Mouse (Mus musculus) layer of hippocampus, adult 9-10 months (tissue): ENCODE data around the gene Mon1a.

Experiments
- DNase-seq: peaks from one replicate; pipeline ENCODE4 v3.0.0; 2022; ENCODE audit warnings: low spot score

The Mon1a gene

DNA sequence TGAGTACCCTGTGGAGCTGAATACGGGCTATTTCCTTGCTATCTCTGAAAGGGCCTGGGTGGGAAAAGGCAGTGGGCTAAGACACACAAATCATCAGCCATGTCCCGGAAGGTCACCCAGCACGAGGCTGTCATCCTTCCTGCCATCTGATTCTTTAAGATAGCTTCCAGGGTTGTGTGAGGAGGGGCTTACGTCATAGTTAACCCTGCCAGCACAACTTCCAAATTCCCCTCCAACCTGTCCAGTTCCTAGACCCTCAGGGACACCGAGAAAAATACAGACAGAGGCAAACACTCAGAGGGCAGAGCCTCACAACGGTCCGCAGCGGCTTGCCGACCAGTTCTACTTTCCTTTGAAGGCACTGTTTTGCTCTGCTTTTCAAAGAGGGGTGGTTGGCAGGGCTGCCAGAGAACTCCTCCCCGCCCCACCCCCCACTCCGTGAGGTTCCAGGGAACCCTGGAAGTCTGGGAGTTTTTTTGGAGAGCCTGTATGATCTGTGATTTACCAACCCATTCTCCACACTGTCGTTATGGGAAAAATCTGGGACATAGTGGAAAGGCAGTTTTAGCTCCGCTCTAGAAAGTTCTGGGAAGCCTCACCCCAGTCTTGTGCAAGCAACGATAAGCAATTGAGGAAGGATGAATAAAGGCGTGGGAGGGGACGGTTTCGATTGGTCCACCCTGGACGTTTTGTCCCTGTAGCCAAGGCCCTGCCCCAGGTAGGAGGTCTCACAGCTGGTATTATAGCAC, 20.6 kb downstream of the Mon1a start:
- no peak for DNase-seq

DNA sequence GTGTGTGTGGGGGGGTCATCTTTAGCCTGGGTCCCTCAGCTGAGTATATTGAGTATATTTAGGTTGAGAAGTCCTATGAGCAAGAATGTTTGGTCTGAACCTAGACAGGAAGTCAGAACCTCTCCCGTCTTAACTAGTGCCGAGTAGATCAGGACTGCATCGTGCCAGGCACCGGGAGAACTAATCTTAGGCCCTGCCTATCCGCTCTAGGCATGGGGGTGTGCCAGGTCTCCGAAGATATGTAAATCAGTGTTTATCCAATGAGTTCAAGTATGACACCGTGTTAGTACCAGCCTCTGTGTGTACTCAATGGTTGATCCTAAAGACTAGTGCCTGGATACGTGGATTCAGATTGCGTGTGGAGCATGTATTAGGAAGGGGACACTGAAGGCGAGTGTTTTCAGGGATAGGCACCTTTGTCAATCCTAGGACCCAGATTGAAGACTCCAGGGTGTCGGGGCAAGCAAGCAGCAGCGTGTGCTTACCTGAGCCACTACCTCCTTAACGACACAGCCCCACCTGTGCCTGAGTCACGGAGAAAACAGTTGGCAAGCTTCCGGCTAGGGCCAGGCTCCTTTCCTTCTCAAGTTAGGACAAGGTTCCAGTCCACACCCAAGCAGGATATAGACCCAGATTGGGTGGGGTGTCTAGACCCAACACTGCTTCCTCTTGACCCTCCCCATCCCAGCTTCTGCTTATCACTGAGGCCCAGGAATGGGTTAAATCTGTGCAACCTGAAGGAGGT, 22.2 kb downstream of the Mon1a start:
- DNase-seq, result no peak

DNA sequence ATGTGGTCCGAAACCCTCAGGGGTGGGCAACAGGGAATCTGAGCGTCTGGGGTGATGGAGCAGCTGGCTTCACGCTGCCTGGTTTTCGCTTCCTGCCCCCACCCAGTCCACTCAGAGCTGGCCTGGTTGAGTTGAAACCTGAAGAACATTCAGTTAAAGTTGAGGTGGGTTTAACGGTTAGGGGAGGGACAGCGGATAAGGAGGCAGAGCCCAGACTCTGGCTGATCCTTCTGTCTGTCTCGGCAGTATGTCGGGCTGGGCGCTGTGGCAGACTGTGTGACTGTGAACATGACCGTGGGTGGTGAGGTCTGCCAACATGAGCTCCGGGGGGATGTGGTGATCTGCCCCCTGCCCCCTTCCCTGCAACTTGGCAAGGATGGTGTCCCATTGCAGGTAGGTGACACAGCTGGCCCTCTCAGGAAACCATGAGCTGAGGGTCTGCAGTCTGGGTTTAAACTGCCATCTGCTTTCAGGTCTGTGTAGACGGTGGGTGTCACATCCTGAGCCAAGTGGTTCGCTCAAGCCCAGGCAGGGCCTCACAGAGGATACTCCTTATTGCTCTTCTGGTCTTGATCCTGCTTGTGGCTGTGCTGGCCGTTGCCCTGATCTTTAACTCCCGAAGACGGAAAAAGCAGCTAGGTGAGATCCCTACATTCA, 26.9 kb downstream of the Mon1a start:
- DNase-seq, result no peak

DNA sequence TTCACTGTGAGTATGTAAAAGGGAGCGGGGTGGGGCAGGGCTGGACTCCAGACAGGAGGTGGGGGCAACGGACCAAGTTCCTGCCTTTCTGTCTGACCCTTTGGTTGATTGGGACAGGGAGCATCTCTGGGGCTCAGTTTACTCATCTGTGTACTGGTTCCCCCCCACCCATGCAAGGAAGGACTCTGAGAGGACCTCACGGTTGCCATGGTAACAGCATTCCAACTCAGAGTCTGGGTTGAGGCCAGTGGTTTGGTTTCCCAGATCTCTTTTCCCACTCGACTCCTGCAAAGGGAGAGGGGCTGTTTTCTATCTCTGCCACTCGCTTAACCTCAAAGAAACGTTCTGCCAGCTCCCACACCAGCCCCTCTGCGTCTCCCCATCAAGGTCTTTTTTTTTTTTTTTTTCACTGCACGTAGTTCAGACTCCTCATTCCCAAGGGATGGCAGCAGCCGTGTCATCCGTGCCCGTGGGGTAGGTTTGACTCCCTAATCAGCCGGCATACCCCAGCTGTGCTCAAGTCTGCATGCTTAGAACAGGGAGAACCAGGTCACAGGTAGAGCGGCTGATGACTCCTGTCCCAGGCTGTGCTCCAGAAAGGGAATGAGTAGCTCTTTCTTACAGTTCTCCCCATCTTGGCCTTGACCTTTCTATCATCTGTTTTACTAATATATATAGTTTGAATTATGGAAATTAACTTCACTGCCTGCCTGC, 30.1 kb downstream of the Mon1a start:
- DNase-seq, result no peak

DNA sequence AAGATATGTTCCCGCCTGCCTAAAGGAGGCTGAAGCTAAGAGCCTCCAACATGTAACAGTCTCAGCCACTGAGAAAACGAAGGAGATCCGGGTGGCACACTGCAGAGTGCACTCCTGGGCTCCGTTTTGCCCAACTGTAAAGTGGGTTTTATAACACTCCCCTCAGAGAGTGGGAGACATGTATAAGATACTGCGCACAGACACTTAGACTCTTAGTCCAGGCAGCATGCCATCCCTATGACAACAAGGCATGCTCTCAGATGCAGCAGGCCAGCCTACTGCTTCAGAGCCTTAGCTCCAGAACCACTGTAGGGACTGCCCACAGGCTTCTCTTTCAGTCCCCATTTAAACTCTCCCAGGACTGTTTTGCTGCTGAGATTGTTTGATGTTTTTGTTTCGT, 30.9 kb downstream of the Mon1a start:
- DNase-seq, result no peak

DNA sequence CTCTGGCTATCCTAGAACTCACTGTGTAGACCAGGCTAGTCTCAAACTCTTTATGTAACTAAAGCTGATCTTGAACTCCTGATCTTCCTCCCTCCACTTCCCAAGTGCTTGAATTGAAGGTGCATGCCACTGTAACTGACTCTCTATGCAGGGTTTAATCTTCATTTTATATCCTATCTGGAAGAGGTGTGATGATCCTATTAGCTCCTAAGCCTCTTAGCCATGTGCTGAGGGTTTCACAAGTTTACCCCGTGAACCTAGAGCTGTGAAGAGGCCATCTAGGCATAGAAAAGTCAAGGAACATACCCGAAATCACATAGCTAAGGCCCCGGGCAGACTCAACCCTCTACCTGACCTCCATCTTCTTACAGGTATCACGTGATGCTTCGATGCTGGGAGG, 31.5 kb downstream of the Mon1a start:
- no peak for DNase-seq

DNA sequence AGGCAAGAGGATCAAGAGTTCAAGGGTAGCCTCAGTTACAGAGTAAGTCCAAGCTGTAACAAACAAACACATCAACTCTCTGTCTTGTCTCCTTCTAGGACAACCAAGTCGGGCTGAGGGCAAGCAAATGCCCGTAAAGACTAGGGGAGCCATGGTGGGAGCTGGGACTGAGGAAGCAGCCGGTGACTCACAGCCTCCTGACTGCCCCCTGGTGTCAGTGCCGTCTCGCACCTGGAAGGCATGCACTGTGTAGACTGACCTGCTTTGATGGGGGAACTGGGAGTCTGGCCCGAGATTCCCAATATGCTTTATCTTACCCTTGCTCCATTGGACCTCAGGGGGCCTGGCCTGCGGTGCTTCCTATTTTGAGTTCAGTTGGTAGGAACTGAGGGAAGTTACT, 35.1 kb downstream of the Mon1a start:
- no peak for DNase-seq

DNA sequence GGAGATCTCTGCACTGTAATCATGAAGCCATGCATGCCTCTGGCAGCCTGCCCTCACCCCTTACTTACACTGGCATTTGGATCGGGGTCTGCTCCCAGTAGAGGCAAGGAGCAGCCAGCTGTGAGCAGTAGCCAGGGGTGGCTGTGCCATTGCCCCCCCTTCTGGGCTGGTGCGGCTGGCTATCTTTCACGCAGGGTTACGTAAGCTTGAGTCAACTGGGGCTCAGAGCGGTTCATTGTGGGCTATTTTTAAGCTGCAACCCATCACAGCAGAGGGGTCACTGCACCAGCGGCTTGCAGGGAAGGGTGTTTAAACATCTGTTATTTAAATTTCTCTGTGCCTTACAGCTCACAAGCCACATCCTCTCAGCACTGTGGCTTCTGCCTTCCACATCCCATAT, 36.0 kb downstream of the Mon1a start:
- DNase-seq, result no peak

DNA sequence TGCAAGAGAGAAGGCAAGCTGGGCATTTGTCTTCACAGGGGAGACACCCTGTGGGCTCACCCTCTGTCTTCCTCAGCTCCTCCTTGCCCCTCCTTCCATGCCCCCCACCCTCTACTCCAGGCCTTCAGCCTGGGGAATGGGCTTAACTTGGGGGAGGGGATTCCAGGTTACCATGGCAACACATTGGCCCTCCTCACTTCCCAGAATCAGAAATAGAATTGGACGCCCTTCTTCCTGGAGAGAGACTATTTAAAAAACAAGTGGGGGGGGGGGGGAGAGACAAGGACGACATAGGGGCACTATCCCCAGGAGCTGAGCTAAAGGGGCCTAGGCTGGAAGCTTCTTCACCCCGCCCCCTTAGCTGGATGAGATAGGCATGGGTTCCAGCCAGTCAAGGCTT, 37.3 kb downstream of the Mon1a start:
- no peak for DNase-seq

DNA sequence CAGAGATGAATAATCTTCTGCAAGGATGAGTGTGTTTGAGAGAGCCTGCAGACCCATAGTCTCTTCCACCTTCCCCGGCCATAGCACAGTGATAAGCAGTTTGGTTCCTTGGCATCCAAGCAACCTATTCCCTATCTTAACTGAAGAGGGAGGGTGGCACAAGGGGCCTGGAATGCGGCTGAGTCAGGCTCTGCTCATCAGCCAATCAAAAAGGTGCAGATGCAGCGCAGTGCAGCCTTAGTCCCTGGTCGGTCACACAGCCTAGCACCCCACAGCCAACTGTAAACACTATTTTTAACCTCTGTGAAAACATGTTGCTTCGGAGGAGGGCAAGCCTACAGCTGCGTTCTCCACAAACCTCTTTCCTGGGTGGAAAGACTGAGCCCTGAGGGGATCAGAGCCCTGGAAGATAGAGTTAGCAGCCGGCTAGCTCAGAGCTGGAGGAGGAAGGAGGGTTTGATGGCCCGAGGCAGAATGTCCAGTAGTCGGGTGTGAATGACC, 39.0 kb downstream of the Mon1a start:
- no peak for DNase-seq

DNA sequence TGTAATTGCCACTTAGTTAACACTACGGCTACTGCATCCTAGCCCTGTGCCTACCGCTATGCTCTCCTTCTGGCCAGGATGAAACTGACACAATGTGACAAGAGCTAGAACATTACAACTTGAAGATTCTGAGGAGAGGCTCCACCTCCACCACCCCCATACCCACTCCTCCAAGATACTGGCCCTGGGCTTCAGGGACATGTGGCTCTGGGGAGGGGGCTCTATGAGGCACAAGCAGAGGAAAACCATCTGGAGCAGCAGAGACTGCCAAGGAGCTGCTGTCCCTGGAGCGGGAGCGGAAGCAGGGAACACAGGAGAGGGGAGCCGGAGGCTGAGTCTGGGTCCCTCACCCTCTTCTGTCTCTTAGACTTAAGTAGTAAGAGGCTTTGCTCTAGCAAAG, 39.8 kb downstream of the Mon1a start:
- no peak for DNase-seq

DNA sequence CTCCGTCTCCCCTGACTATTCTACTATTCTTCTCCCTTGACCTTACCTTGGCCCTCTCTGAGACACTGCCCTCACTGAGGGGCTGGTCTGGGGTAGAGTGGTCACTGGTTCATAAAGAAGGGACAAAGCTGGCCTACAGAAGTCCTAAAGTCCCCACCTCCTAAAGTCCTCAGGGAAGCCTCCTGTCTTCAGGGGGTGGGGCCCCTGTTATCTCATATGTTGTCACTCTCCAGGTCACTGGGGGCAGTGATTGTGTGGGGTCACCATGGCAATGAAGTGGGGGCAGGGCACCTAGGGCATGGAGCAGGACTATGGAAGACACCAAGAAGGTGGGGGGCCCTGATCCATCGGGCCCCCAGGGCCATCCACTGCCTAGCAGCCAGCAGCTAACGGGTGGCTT, 40.2 kb downstream of the Mon1a start, which contains the start of gene Actl11:
Gene Actl11 (plus strand): TSS at position 301 of the 400 bp plus-strand sequence.
- no peak for DNase-seq

DNA sequence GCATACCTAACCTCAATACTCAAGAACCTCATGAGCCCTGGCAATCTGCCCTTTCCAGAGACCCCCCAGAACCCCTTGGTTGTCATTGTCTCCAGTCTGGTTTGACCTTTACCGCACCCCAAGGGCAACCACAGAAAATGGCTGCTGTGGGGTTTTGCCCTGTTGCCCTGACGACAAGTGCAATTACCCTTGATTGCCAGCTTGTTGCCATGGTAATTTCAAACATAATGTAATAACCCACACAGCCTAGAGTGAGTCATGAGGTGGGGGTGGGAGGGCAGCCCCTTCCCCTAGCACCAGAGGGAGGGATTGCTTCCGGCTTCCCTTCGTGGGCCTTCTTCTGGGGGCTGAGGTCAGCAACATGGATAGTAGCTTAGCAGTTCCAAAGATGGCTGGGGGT, 44.3 kb downstream of the Mon1a start:
- no peak for DNase-seq

DNA sequence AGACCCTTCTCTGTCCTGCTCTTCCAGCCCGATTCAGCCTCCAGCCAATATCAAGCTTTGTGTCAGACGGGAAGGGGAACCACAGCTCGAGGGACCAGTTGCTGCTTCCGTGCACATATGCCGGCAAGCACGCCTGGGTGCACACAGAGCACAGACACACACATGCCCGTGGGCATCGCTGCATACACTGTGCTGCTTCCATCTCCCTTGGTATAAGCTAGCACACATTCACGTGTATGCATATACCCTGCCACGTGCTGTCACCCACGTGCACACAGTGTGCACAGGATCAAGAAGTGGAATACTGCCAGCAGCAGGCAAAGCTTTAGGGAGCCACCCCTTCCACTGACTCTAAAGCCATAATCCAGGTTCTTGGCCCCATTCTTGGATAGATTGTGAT, 46.2 kb downstream of the Mon1a start:
- no peak for DNase-seq

DNA sequence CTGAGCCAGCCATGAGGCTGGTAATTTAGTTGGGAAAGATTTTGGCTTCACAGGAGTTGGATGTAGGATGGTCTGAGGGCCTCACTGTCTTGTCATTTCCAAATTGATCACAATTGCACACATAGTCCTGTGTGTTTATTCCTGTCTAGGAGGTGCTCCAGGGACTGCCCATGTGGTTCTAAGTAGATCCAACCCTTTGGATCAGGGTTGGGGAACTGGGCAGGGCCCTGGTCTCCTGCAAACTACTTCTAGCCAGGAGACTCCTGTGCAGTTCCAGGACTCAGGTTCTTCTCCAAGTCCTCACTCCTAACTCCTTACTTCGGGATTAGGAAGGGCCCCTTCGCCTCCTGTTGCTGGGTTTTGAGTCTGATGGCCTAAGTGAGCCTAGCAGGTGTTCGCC, 47.4 kb downstream of the Mon1a start, which contains the start of gene Camkv:
Gene Camkv (plus strand): TSS at position 301 of the 400 bp plus-strand sequence.
- no peak for DNase-seq

DNA sequence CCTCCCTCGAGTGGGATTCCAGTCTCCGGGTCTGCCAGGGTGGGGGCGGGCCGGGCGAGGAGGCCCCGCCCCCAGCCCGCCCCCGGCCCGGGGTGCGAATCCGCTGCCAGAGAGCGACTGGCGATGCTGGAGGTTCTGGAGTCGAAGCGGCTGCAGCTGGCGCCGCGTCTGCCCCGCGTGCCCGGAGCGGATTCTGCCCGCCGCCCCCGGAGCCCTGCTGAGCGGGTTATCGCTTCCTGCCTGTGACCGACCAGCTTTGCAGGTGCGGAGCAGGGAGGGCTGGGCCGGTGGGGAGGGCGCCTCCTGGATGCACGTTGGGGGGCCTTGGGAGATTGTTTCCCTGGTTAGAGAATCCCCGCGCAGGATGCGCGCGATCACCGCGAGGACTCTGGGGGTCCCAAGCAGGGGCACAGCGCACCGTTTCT, 47.9 kb downstream of the Mon1a start:
- DNase-seq, result no peak

DNA sequence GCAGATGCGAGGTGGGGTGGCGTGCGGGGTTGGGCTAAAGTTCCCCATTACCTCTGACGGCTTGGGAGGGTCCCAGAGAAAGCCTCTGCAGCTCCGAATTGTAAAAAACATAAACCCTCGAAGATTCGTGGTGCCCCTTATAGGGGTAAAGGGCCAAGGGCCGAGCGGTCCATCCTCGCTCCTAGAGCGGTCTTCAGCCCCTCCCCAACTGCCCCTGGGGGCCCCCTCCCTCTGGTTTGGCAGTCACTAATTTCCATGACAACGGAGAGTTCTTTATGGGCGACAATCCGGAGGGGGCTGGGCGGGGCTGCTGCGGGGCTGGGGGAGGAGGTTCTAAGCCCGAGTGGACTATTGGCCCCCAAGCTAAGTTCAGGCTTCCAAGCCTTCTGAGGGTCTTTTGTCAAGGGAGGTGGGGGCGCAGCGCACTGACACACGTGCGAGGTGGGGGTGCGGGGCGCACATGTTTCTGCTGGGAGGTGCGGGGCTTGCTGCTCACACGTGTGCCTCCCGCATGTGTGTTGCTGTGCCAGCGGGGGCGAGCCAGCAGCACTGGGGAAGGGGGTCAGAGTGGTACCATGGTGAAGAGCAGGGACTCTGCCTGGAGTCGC, 48.4 kb downstream of the Mon1a start:
- no peak for DNase-seq

DNA sequence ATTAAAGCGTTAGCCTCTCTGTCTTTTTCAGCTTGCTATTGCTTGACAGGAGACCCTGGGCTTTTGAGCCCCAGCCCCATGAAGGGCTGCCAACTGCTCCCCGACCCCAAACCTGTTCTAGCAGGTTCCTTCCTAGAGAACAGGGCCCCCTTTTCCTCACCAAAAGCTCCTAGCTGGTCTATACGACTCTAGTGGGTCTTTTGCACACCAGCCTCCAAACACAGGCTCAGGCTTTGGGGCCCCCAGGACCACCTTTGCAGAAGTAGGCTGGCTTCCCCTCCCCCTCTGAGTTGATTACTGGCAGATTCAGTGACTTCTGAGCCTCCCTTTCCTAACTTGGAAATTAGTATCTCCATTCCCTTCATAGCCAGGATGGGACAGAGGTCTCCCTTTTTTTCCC, 48.9 kb downstream of the Mon1a start:
- no peak for DNase-seq

DNA sequence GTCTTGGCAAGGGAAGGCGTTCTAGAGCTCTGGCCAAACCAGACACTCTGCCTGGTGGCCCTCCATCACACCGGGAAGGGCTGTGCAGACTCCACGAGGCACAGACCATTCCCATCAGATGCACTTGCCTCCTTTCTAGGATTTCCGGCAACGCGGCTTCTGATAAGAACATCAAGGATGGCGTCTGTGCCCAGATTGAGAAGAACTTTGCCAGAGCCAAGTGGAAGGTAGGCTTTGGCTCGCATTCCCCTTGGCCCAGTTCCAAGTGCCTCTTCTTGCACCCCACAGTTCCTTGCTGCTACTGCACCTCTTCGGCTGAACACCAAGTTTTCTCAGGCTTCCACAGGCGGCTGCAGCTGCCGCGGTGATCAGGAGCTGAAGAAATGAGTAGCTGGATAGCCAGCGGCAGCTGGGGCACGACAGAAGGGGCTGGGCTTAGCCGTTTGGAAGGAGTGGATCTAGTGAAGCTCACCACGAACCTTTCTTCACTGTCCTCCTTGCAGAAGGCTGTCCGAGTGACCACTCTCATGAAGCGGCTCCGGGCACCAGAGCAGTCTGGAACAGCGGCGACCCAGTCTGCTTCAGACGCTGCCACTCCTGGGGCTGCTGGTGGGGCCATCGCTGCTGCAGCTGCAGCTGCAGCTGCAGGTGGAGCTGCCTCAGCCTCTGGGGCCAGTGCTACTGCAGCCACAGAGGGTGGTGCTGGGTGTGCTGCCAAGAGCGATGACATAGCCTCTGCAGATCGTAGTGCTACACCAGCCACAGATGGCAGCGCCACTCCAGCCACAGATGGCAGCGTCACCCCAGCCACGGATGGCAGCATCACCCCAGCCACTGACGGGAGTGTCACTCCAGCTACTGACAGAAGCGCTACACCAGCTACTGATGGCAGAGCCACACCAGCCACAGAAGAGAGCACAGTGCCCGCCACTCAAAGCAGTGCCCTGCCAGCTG, 59.6 kb downstream of the Mon1a start:
- no peak for DNase-seq

DNA sequence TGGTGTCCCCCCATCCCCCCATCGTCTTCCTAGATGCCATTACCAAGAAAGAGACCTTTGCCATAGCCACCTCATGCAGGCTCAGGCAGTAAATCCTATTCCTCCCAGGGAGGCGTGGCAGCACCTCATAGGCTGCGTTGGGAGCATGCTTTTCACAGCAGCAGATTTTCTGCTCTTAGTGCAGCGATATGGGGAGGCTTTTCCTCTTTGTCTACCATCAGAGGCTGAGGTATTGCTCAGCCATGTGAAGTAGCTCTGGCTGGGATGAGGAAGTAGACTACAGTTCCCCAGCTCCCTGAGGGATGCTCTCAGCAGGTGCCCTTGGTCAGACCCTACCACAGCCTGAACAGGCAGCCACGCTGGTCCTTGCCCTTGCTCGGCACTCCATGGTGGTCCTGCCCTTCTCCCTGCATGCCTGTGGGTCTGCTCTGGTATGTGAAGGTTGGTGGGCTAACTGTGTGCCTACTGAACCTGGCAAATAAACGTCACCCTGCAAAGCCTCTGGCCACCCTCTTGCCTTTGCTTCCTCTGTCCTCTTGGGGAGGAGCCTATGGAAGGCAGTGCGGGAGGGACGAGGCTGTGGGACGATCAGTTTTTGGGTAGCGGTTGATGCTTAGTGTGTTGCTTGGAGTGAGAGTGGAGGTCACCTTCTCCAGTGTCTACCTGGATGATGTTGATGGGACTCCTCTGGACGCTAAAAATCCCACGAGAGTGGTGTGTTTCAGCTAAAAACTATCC, 61.4 kb downstream of the Mon1a start:
- DNase-seq, result no peak
